Mouse (Mus musculus) liver, embryonic 11.5 days (tissue): ENCODE measurements at regions not wholly inside any gene's neighbourhood (a gene's known extent, or its start where the extent isn't known, plus 50 kb on each side); places are given as distances from the start of the nearest gene placed in this dataset.

Source experiments
- ATAC-seq: fragments of 200-750 bp; cut with Nextera tagmentation; replicated peaks from 2 replicates; pipeline ENCODE4 v1.8.0; 2017; ENCODE audit warnings: moderate number of reproducible peaks, mild to moderate bottlenecking, moderate TSS enrichment, moderate library complexity; ENCODE audit not compliant: low FRiP score
- DNase-seq: peaks from one replicate; pipeline ENCODE4 v3.0.0-alpha.2; 2017; ENCODE audit warnings: low spot score
- H3K27ac ChIP-seq: fragments of 300-500 bp; sonication (generic); 2 replicates; pipeline ENCODE4 v1.5.1; 2014; ENCODE audit warnings: mild to moderate bottlenecking, low read depth, low read length, control low read depth
- H3K27me3 ChIP-seq: fragments of 300-500 bp; sonication (generic); replicated peaks from 2 replicates; pipeline ENCODE4 v1.6.1; 2014; ENCODE audit warnings: low read length, mixed read lengths; ENCODE audit not compliant: control insufficient read depth, insufficient read depth
- H3K36me3 ChIP-seq: fragments of 300-500 bp; sonication (generic); 2 replicates; pipeline ENCODE4 v1.6.1; 2014; ENCODE audit warnings: mild to moderate bottlenecking, low read length, moderate library complexity, mixed read lengths; ENCODE audit not compliant: control insufficient read depth, insufficient read depth
- H3K4me1 ChIP-seq: fragments of 300-500 bp; sonication (generic); replicated peaks from 2 replicates; pipeline ENCODE4 v1.6.1; 2014; ENCODE audit warnings: low read length, mixed read lengths; ENCODE audit not compliant: control insufficient read depth, insufficient read depth
- H3K4me2 ChIP-seq: fragments of 300-500 bp; sonication (generic); 2 replicates; pipeline ENCODE4 v1.6.1; 2014; ENCODE audit warnings: mild to moderate bottlenecking, control low read depth, moderate library complexity
- H3K4me3 ChIP-seq: fragments of 300-500 bp; sonication (generic); 2 replicates; pipeline ENCODE4 v1.5.1; 2014; ENCODE audit warnings: low read depth, low read length, control low read depth
- H3K9ac ChIP-seq: fragments of 300-500 bp; sonication (generic); 2 replicates; pipeline ENCODE4 v1.6.1; 2014; ENCODE audit warnings: low read depth, low read length, control low read depth
- H3K9me3 ChIP-seq: fragments of 300-500 bp; sonication (generic); 2 replicates; pipeline ENCODE4 v1.6.1; 2016; ENCODE audit warnings: low read length, inconsistent platforms, mixed read lengths; ENCODE audit not compliant: control insufficient read depth
- WGBS: fragments of 180-500 bp; shearing (Covaris S2); extraction: QIAGEN DNeasy Blood & Tissue Kit; methylation state at CpG from one replicate; pipeline ENCODE4 v1.1.7; 2014; 5-methylcytosine and 5-hydroxymethylcytosine counted together

DNA sequence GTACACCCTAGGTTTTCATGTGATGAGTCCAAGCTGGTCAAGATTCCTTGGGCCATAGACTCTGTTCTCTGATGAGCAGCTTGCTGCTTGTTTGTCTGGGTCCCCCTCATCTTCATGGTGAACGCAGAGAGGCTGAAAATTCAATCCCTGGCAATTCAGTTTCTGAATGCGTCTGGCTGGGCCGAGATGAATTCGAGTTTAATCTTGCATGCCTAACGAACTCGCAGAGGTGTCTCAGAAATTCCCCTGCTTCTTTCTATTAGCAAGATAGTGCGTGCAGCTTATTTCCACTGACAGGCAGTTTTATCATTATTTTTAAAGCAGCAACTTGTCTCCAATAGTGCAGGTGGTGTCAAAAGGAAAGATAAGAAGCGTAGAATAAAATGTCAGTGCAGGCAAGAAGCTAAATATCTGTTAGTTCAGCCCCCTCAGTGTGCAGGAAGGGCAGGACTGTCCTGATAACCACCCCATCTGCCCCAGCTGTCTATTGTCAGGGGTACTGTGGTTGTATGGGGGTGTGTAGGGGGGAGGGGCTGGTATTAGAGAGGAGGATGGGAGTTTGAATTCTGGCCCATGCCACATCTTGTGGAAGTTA lies 86.5 kb upstream of the Gpr139 start:
- Histone ChIP-seq H3K36me3 (no peaks in the 10 kb centered on the region), H3K4me2 (peak overlapping the region; percentile 47), H3K27me3 (no peaks in the 10 kb centered on the region), H3K4me1 (peaks cover 4% of the 10 kb centered on the region), H3K9me3 (no peaks in the 10 kb centered on the region), H3K9ac (0 out of 2 replicates have a peak overlapping the region, but pooled peaks have one; percentile 0), H3K27ac (peak overlapping the region; percentile 34), H3K4me3 (no peak overlapping the region)
- WGBS: 43% methylated on average over 8 of the region's 8 CpGs
- ATAC-seq (peak; percentile 99), DNase-seq (peak; percentile 36)

DNA sequence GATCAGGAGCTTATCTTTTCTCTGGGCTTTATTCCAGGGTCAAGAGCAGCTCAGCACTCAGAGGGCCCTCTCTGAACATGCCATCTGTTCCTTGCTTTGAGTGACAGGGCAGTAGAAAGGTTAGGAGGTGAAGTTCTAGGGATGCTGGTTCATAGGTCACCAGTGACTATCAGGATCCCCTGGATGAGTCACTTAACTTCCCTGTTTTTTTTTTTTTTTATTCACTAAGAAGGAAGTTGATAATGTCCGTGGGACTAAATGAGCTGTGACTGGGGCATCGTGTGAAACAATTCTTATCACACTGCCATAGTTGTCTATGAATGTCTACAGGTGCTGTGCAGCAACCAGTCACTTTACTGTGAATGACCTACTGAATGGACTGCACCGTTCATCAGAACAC lies 73.8 kb upstream of the Gpr139 start:
- H3K4me2 ChIP-seq: no peak overlapping the region
- H3K4me3 ChIP-seq: no peak overlapping the region
- no peaks in the 10 kb centered on the region for H3K4me1 ChIP-seq
- H3K36me3 ChIP-seq: no peaks in the 10 kb centered on the region
- ATAC-seq (no peak), DNase-seq (no peak)
- WGBS: 57% methylated on average over 3 of the region's 3 CpGs
- no peak overlapping the region for H3K9ac ChIP-seq
- no peaks in the 10 kb centered on the region for H3K27me3 ChIP-seq
- no peak overlapping the region for H3K27ac ChIP-seq
- no peaks in the 10 kb centered on the region for H3K9me3 ChIP-seq

- no peaks in the 10 kb centered on the region for H3K27me3 ChIP-seq
- 83% methylated on average over 3 of the region's 3 CpGs for WGBS
- DNase-seq (no peak), ATAC-seq (no peak)
- H3K9ac ChIP-seq: no peak overlapping the region
- no peaks in the 10 kb centered on the region for H3K36me3 ChIP-seq
- H3K4me3 ChIP-seq: no peak overlapping the region
- H3K4me1 ChIP-seq: peaks cover 6% of the 10 kb centered on the region; the same call in 1 of the 2 replicates
- no peak overlapping the region for H3K27ac ChIP-seq
- H3K9me3 ChIP-seq: no peaks in the 10 kb centered on the region
- no peak overlapping the region for H3K4me2 ChIP-seq
These were observed 72.5 kb upstream of the Gpr139 start for GRCm38 (mm10) chr7:119256916-119257315.

DNA sequence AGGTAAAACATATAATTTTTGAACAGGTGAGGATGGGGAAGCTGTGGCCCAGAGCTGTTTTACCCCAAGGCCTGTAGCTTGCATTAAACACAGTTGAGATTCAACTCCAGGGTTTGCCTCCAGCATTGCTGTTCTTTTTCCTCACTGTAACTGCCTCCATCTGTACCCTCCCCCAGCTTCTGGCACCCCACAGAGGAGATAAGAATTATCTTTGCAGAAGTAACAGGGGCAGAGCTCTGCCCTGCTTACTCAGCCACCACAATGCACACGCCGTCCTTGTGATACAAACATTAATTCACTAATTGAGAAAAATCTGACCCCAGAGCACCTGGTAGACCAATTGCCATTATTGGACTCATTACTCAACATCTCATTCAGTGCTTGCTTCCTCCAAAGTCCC lies 68.3 kb upstream of the Gpr139 start:
- ATAC-seq (peak; percentile 83), DNase-seq (no peak)
- WGBS: 37% methylated on average over 2 of the region's 2 CpGs
- no peaks in the 10 kb centered on the region for H3K27me3 ChIP-seq
- peaks cover 7% of the 10 kb centered on the region; the same call in 1 of the 2 replicates for H3K4me1 ChIP-seq
- H3K36me3 ChIP-seq: no peaks in the 10 kb centered on the region
- H3K4me2 ChIP-seq: no peak overlapping the region
- no peak overlapping the region for H3K9ac ChIP-seq
- no peak overlapping the region for H3K27ac ChIP-seq
- no peak overlapping the region for H3K4me3 ChIP-seq
- H3K9me3 ChIP-seq: no peaks in the 10 kb centered on the region

GRCm38 (mm10) chr7:119251679-119252078 lies 67.3 kb upstream of the Gpr139 start:
- H3K9me3 ChIP-seq: no peaks in the 10 kb centered on the region
- peak overlapping the region; percentile 23; the same call in 1 of the 2 replicates for H3K4me2 ChIP-seq
- no peak overlapping the region for H3K9ac ChIP-seq
- no peak overlapping the region for H3K4me3 ChIP-seq
- H3K36me3 ChIP-seq: no peaks in the 10 kb centered on the region
- no peak overlapping the region for H3K27ac ChIP-seq
- H3K27me3 ChIP-seq: no peaks in the 10 kb centered on the region
- peaks cover 7% of the 10 kb centered on the region; the same call in 1 of the 2 replicates for H3K4me1 ChIP-seq
- ATAC-seq: peak; percentile 84
- no peak for DNase-seq
- WGBS: 56% methylated on average over 1 of the region's 1 CpGs

GRCm38 (mm10) chr7:119250381-119250780 lies 66.0 kb upstream of the Gpr139 start:
- 84% methylated on average over 3 of the region's 3 CpGs for WGBS
- no peak overlapping the region for H3K4me2 ChIP-seq
- H3K4me3 ChIP-seq: no peak overlapping the region
- DNase-seq: no peak
- peaks cover 7% of the 10 kb centered on the region; the same call in 1 of the 2 replicates for H3K4me1 ChIP-seq
- no peak overlapping the region for H3K9ac ChIP-seq
- no peaks in the 10 kb centered on the region for H3K36me3 ChIP-seq
- ATAC-seq: no peak
- H3K27me3 ChIP-seq: no peaks in the 10 kb centered on the region
- H3K27ac ChIP-seq: no peak overlapping the region
- no peaks in the 10 kb centered on the region for H3K9me3 ChIP-seq

- ATAC-seq: no peak
- no peak for DNase-seq
- H3K4me2 ChIP-seq: no peak overlapping the region
- no peaks in the 10 kb centered on the region for H3K4me1 ChIP-seq
- H3K4me3 ChIP-seq: no peak overlapping the region
- H3K9ac ChIP-seq: no peak overlapping the region
- H3K9me3 ChIP-seq: no peaks in the 10 kb centered on the region
- no peaks in the 10 kb centered on the region for H3K27me3 ChIP-seq
- H3K27ac ChIP-seq: no peak overlapping the region
- H3K36me3 ChIP-seq: no peaks in the 10 kb centered on the region
- WGBS: 44% methylated on average over 5 of the region's 5 CpGs
These were observed 60.4 kb upstream of the Gpr139 start for GRCm38 (mm10) chr7:119244785-119245184.

- no peak overlapping the region for H3K4me2 ChIP-seq
- ATAC-seq (no peak), DNase-seq (no peak)
- no peak overlapping the region for H3K27ac ChIP-seq
- no peaks in the 10 kb centered on the region for H3K9me3 ChIP-seq
- H3K36me3 ChIP-seq: no peaks in the 10 kb centered on the region
- no peaks in the 10 kb centered on the region for H3K4me1 ChIP-seq
- H3K4me3 ChIP-seq: no peak overlapping the region
- H3K9ac ChIP-seq: no peak overlapping the region
- H3K27me3 ChIP-seq: no peaks in the 10 kb centered on the region
- 69% methylated on average over 6 of the region's 6 CpGs for WGBS
These were observed 51.9 kb upstream of the Gpr139 start for GRCm38 (mm10) chr7:119236343-119236742.
